Mouse (Mus musculus) erythroblast, embryonic 14.5 days (primary cell): ENCODE data around the gene Ppib.

Experiments used
- GATA1 ChIP-seq: IDR thresholded peaks from 2 replicates; pipeline ENCODE4 v1.6.1; 2012; ENCODE audit warnings: low read length, inconsistent platforms, mixed read lengths
- TAL1 ChIP-seq: IDR thresholded peaks from 3 replicates; pipeline ENCODE4 v1.6.1; 2012; ENCODE audit warnings: low read length, inconsistent platforms, mixed read lengths

DNA sequence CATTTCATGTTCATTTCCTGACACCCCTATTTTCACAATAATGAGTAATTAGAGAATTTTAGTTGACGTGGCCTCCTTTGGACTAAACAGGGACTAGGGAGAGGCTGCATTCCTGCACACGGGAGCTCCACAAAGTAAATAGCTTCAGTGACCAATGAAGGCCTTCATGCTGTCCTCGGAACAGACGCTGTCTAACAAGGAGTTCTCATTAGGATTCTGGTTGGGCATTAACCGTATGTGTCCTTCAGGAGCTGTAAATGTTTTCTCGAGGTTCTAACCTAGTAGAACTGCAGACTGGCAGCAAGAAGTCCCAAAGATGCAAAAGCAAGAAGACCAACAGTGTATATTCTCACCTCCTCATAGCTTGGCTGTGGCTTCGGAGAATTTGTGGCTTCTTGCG is 45.1 kb downstream of the Ppib start:
- no peak for TF ChIP-seq GATA1
- no peak for TF ChIP-seq TAL1
